Mouse (Mus musculus): ENCODE data around the gene Pld3. TPM values are rescaled to one million over a fixed set of nuclear protein-coding genes. Genes with fewer than 3 reads are reported as not detected.

Gene Pld3
- total RNA-seq, 2 experiments from 2014 or later, result 557 to 578 TPM

- no peak for DNase-seq
Measured at GRCm38 (mm10) chr7:27560978-27561377, 8.0 kb upstream of the Pld3 start.

DNA sequence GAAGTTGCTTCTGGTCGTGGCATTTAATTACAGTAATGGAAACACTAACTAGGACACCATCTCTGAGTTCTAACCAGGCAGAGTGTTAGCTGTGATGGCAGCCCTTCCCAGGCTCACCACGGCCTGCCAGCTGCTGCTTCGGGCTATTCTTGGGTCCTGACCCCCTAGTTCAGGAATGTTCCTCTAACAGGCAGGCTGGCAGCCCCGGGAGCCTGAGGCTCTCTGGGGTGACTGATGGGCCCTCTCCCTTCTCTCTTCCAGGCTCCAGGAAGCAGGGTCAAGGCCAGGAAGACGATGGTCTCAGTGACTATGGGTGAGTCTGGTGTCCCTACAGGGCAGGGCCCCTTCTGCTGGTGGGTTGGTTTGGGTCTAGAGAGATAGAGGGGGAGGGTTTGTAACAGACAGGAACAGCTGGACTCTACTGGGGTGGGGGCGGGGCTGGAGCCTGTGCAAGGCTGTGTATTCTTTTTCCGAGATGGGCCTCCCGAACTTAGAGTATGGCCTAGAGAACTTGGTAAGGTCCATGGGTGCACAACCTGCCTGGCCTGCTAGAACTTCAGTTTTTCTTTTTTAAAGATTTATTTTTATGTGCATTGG, 7.4 kb upstream of the Pld3 start:
- no peak for DNase-seq

GRCm38 (mm10) chr7:27552070-27552469, 948 bp downstream of the Pld3 start:
- DNase-seq, result no peak

GRCm38 (mm10) chr7:27549597-27549996, 3.4 kb downstream of the Pld3 start:
- no peak for DNase-seq

DNA sequence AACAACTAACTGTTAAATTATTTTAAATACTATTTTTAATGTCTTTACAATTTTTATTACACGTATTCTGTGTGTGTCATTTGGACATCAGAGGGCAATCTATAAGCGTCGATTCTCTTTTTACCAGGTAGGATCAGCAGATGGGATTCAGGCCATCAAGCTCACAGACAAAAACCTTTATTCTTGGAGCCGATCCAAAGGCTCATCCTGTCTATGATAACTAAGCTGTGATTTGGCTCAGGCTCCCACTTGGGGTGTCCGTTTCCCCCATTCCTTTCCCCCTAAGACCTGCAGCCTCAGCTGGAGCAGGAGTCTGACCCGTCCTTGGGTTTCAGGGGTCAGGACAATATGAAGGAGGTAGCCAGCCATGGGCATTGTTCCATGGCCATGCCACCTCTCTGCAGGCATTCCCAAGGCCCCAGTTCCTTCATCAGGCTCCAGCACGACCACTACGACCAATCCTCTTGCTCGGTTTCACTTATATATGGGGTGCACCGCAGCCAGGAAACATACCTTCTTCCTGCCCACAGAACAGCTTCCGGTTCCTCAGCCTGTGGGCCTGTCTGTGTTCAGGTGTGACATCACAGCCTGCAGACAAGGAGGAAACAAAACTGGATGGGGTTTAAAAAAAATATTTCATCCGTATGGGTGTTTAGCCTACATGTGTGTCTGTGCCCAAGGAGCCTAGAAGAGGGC, 8.2 kb downstream of the Pld3 start:
- no peak for DNase-seq

DNA sequence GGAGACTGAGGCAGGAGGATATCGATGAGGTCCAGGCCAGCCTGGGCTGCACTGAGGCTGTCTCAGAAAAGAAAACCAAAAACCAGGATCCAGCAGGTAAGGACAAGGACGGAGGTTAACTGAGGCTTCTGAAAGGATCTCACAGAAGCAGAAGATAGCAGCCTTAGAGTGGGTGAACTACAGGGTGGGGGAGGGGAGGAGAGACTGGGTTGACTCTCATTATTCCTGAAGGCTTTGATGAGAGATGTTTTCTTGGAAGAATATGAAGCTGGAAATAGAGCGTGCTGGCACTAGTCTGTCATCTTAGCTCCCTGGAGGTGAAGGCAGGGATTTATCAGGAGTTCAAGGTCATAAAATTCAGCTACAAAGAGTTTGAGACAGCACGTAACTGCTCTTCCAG, 9.2 kb downstream of the Pld3 start:
- DNase-seq, result no peak

DNA sequence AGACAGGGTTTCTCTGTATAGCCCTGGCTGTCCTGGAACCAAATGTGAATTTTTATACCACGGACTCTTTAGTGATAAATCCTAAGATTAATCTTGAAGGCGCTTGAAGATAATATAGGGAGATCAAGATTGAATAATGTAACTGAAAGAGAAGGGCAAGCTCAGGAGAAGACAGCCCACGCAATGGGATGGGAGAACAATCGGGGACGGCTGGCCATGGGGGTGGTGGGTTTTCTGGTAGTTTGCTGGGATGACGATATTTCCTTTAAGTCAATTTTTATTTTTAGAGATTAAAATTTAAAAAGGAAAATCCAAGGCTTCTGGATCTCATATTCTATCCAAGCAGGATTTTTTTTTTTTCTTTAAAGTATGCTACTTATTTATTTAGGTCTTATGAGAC, 10.0 kb downstream of the Pld3 start:
- DNase-seq, result no peak

GRCm38 (mm10) chr7:27542392-27543033, 10.5 kb downstream of the Pld3 start:
- peak; percentile 91 for DNase-seq

GRCm38 (mm10) chr7:27541922-27542321, 11.1 kb downstream of the Pld3 start:
- DNase-seq, result no peak

DNA sequence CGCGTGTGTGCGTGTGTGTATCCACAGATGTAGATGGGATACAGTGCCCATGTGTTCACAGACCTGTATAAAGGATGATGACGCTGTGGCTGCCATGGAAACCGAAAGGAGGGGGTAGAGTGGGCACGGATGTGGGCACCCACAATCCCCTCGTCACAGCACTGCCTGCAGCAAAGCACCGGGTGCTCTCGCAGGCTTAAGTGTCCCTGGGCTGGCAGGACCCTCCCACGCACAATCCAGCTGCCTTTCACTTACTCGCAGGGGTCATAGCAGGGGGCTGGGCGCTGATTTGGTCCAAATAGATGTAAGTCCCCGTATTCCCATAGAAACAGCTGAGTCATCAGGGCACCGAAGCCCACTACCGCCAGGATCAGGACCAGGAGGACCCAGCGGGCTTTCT, 11.6 kb downstream of the Pld3 start:
- DNase-seq, result peak; percentile 82 to 85

- no peak for DNase-seq
Measured at GRCm38 (mm10) chr7:27540935-27541334, 12.1 kb downstream of the Pld3 start.

DNA sequence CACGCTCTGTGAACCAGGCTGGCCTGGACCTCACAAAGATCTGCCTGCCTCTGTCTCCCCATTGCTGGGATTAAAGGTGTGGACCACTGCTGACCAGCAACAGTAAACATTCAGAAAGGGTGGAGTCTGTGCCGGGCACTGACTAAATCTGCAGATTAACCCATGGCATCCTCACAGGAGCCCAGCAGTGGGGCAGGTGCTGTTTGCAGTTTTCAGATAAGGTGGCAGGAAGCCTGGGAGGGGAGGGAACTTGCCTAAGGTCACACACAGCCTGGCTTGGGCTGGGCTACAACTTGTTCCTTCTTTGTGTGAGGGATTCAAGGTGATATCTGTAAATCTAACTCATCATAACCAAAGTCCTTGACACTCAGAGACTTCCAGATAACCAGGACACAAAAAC, 12.5 kb downstream of the Pld3 start:
- DNase-seq, result no peak

DNA sequence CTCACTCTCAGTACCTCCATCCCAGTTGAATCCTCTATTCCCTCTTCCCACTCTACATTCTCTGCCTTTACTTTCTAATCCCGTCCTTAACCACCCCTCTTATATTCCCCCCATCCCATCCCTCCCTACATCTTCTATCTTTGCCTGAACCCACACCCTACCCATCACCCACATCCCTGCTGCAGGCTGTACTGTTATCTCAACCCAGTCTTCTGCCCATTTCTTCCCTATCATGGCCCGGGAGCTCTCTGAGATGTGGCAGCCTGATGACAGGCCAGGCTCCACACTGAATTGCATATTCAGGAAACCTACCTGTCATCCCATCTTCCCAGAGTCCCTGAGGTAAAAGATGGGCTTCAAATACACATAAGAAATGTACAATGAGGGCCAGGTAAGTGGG, 14.2 kb downstream of the Pld3 start:
- DNase-seq, result no peak

GRCm38 (mm10) chr7:27537998-27538397, 15.0 kb downstream of the Pld3 start:
- DNase-seq, result no peak

- no peak for DNase-seq
Measured at GRCm38 (mm10) chr7:27536618-27537017, 16.4 kb downstream of the Pld3 start.

DNA sequence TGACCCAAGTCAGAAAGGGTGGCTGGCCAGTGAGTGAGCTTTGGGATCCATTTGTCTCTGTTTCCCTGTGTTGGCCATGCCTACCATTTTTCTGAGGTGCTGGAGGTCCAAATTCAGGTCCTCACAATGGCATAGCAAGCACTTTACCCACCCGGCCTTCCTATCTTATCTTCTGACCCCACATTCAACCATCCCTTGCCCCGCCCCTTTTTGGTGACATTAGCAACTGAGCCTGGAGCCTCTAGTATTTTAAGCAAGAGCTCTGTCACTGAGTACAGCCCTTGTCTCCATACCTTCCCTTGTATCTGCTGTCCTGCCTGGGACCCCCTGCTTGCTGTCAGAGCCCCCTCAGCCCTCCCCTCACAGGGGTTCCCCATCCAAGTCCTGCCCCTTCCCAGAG, 17.6 kb downstream of the Pld3 start:
- no peak for DNase-seq

DNA sequence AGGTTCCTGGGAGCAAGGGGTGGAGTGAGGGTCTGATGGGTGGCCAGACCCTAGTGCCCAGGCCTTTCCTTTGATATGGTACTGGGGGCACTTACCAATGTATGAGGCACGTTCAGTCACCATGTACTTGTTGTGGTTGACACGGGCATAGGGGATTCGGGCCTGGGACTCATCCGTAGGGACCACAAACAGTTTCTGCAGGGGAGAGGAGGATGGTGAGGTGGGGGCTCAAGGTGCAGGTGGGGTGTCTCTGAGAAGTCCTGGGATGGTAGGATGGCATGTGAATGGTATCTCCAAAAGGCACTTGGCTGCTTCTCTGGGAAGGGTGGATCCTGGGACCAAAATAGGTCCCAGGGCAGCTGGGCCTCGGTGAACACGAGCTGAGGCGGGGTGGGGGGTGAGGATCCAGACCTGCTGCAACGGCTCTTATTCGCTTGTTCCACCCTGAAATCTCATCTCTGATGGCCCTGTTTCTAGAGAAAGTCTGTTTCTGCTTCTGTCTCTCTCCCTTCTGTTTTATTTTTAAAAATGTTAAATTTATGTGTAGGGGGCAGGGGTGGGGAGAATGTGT, 20.5 kb downstream of the Pld3 start:
- no peak for DNase-seq

- no peak for DNase-seq
Measured at GRCm38 (mm10) chr7:27531707-27532106, 21.3 kb downstream of the Pld3 start.

GRCm38 (mm10) chr7:27530937-27531336, 22.1 kb downstream of the Pld3 start:
- no peak for DNase-seq

- DNase-seq, result no peak
Measured at GRCm38 (mm10) chr7:27529070-27529469, 23.9 kb downstream of the Pld3 start.

DNA sequence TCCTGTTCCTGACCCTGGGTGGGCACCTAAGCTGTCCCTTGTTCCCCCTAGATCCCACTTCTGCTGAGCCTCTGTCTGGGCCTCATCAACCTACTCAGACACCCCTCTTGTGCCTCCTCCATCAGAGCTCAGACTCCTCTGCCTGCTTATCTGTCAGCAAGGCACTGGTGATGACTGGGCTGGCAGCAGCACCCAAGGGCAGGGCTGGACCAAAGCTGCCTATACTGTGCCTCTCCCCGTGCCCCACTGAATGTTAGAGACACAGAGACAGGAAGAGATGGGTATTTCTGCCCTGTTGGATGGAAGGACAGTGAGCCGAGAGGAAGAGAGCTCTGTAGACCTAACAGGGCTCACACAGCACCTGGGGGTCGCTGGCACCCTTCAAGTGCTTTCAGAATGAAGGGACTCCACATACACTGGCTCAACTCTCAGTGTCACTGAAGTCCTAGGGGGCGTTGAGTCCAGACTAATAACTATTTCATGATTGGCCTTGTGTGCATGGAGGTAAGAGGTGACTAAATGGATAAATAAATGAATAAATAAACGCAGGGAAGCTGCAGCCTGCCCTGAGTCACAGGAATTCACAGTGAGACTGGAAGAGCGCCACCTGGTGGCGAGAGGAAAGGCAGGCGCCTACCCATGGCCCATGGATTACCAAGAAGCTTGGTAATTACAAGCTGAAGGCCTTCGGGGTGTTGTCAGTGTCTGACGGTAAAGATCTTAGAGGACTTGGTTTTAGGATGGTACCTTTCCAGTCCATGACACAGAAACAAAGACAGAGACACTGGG, 26.8 kb downstream of the Pld3 start:
- DNase-seq, result peak; percentile 75

- no peak for DNase-seq
Measured at GRCm38 (mm10) chr7:27523805-27524204, 29.2 kb downstream of the Pld3 start.

DNA sequence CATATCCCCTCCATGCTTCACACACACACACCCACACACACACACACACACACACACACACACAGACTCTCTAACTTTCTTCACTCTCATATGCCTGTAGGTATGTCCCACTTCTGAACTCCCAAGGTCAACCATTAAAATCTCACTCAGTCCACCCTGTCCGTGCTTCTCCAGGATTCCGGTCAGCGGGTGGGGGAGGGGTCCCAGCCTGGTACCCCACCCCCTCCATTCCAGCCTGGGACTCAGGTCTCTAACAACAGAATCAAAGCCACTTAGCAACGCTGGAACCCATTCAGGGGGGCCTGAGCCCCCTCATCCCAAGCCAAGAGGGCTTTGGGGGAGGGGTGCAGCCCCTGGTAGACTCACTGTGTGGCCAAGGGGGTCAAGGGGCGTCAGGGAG, 30.1 kb downstream of the Pld3 start, which contains the start of gene Hipk4:
Hipk4 (plus strand) TSS at position 301 of the 400 bp plus-strand sequence.
- no peak for DNase-seq

Measured in layer of hippocampus, postnatal 36 days (tissue).